Mouse (Mus musculus) spleen, adult 2 months (tissue): ENCODE results near the gene Rreb1.

ENCODE experiments used
- CTCF ChIP-seq: fragments of 200-500 bp; IDR thresholded peaks from 2 replicates; pipeline ENCODE4 v1.5.1; 2011; ENCODE audit warnings: mild to moderate bottlenecking, inconsistent platforms; ENCODE audit not compliant: insufficient read depth, insufficient read length, insufficient replicate concordance; ENCODE audit errors: extremely low read depth
- POLR2A ChIP-seq: fragments of 200-500 bp; IDR thresholded peaks from 2 replicates; pipeline ENCODE4 v1.6.1; 2011; ENCODE audit warnings: low read depth, low read length, inconsistent platforms

GRCm38 (mm10) chr13:37913963-37914362 is 135.8 kb downstream of the Rreb1 start:
- TF ChIP-seq CTCF (no peak), POLR2A (no peak)
